Mouse (Mus musculus) layer of hippocampus, adult 8-10 months (tissue): ENCODE measurements at regions not wholly inside any gene's neighbourhood (a gene's known extent, or its start where the extent isn't known, plus 50 kb on each side); places are given as distances from the start of the nearest gene placed in this dataset.

Source experiments
- DNase-seq, 2 experiments: peaks; one replicate each; pipeline ENCODE4 v3.0.0; 2022; ENCODE audit warnings: low spot score in 2 of 2

GRCm38 (mm10) chr3:81279266-81279665, 243.1 kb downstream of the Pdgfc start:
- DNase-seq: no peak

GRCm38 (mm10) chr3:81289762-81290161, 253.5 kb downstream of the Pdgfc start:
- no peak for DNase-seq

- no peak for DNase-seq
Measured at GRCm38 (mm10) chr3:81292404-81292803, 256.2 kb downstream of the Pdgfc start.

- DNase-seq: no peak
Measured at GRCm38 (mm10) chr3:81293186-81293819, 257.1 kb downstream of the Pdgfc start.

- no peak for DNase-seq
Measured at GRCm38 (mm10) chr3:81304017-81304791, 268.0 kb downstream of the Pdgfc start.

- no peak for DNase-seq
Measured at GRCm38 (mm10) chr3:81305412-81306165, 269.4 kb downstream of the Pdgfc start.

- DNase-seq: no peak
Measured at GRCm38 (mm10) chr3:81326866-81327265, 290.6 kb downstream of the Pdgfc start.

GRCm38 (mm10) chr3:81351739-81352138, 315.5 kb downstream of the Pdgfc start:
- DNase-seq: no peak

GRCm38 (mm10) chr3:81367918-81368317, 331.7 kb downstream of the Pdgfc start:
- peak in 1 of 2 experiments; percentile 8 for DNase-seq

GRCm38 (mm10) chr3:81368642-81369041, 332.4 kb downstream of the Pdgfc start:
- no peak for DNase-seq

- no peak for DNase-seq
Measured at GRCm38 (mm10) chr3:81369742-81370141, 333.5 kb downstream of the Pdgfc start.

- no peak for DNase-seq
Measured at GRCm38 (mm10) chr3:81375990-81376389, 339.8 kb downstream of the Pdgfc start.

GRCm38 (mm10) chr3:81377466-81377865, 341.2 kb downstream of the Pdgfc start:
- DNase-seq: no peak

GRCm38 (mm10) chr3:81379362-81379761, 343.1 kb downstream of the Pdgfc start:
- DNase-seq: no peak

GRCm38 (mm10) chr3:81386931-81387330, 350.7 kb downstream of the Pdgfc start:
- no peak for DNase-seq

GRCm38 (mm10) chr3:81387634-81388033, 351.4 kb downstream of the Pdgfc start:
- no peak for DNase-seq

GRCm38 (mm10) chr3:81397212-81397611, 361.0 kb downstream of the Pdgfc start:
- no peak for DNase-seq

GRCm38 (mm10) chr3:81401028-81401427, 364.8 kb downstream of the Pdgfc start:
- no peak for DNase-seq

GRCm38 (mm10) chr3:81408914-81409313, 372.7 kb downstream of the Pdgfc start:
- no peak for DNase-seq

- DNase-seq: no peak
Measured at GRCm38 (mm10) chr3:81421875-81422274, 385.7 kb downstream of the Pdgfc start.

GRCm38 (mm10) chr3:81426765-81427164, 390.5 kb downstream of the Pdgfc start:
- DNase-seq: no peak
